Mouse (Mus musculus) right cerebral cortex, postnatal 25 days (tissue): ENCODE data around the gene Syk.

Experiments used
- DNase-seq: peaks from one replicate; pipeline ENCODE4 v3.0.0; 2022

Gene Syk

DNA sequence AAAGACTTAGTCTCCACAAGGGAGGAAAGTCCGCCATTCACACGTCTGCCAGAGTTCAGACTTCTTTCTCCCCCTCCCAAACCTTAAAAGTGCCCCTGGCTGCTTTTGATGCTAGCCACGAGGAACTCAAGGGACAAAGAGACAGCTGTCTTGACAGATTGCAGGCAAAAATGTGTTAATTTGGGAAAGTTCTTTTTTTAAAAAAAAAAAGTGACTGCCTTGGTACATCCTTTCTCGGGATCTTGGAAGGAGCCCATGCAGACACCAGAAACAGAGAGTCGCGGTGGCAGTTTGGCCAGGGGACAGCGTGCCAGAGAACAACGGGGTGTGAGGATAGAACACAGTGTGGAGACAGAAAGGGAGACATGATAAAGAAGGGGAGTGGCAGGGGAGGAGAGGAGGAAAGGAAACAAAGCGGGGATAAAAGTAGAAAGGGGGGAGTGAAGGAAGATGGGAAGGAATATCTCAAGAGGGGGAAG lies 71.9 kb downstream of the Syk start:
- DNase-seq, result no peak

DNA sequence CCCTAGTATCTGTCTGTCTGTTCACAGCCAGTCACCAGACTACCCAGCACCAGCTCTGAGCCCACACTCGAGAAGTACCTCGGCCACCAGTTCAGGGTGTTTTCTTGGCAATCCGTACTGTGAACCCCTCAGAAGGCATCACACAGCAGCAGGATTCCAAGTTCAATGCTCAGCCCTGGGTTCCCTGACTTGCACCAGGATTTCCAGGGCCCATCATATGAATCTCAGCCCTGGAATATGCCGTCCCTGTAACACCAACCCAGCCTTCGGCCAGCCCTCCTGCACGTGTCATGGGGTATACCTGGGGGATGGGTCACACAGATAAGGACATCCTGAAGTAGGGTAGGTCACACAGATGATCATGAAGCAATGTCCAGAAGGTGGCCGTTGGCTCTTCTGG lies 75.0 kb downstream of the Syk start:
- DNase-seq, result no peak

DNA sequence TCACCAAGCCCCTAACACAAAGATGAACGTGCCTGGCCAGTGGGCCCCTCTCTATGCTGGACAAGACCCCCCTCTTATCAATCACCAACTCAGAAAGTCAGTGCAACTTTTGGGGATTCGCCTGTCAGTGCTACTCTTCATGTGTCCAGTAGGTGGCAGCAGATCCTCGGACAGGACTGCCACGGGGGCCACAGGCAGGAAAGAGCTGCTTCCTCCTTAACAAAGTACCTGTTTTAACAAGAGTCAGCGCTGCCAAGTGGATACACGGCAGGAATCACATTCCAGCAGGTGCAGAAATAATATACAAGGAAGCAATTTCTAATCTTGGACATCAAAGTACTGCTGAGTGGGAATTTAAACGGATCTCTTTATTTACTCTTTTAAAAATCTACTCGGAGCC lies 75.5 kb downstream of the Syk start:
- peak; percentile 61 for DNase-seq

DNA sequence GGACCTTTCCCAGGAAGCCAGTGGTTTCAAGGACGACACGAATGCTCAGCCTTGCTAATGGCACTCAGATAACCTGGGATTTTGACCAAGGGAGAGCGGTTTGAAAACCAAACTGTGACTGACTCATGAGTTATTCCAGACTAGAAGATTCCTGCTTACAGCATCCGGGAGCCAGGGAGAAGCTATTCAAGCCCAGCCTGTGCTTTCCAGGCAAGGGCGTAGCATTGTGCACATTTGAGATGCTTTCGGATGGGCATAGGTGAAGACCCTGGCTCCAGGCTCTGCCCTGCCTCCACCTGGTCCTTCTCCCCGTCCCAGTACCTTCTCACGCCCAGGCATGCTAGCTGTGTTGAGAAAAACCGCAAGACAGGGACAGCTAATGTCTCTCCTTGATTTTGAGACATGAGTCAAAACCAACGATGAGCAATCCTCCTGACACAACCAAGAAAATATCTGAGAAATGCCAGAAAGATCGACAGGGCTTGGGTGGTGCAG lies 76.2 kb downstream of the Syk start:
- DNase-seq, result no peak

DNA sequence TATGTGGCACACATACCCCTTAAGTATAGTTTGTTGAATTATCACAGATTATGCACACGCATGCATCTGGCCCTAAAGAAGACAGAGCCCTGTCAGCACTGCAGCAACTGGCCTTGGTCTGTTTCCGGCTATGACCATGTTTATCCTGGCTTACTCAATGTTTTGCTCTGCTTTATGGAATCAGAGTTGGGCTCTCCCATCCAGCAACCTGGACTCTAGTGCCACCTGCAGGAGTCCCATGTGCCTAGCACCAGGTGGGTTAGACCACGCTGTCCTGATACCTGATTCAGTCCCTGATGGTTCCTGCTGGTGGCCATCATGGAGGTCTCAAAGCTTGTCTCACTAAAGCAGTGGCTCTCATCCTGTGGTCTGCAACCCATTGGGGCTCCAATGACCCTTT lies 86.9 kb downstream of the Syk start:
- DNase-seq, result no peak

DNA sequence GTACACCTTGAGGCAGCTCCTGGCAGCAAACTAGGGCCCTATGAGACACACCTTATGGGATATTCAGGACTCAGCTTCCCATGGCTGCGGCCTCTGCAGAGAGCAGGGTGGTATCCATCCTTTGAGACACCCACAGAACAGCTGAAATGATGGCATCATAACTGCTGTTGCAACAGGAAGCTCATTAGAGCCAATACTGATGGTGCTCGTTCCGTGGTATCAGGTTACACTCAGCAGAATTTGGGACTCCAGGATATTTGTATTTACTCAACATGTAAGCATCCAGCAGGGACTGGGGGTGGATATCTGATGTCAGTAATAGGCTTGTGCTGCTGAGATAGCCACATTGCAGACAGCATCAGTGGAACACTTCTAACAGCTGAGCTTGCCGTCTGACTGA lies 90.3 kb downstream of the Syk start:
- no peak for DNase-seq

DNA sequence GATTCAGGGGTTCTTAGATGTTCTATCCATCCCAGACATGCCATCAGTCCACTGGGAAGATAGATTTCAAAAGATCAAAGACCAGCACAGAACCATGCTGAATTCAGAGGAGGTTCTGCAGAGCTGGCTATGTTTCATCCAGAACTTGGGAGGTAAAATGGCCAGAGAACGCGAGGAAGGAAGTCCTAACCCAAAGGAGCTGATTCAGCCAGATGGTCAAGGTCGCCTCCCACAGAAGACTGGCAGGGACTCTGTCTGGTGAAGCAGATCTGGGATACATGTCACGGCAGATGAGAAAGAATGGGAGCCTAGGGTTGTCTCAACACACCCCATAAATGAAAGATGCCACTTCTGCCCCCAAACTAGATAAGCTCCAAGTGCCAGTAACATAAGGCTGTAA lies 90.9 kb downstream of the Syk start:
- DNase-seq, result no peak

DNA sequence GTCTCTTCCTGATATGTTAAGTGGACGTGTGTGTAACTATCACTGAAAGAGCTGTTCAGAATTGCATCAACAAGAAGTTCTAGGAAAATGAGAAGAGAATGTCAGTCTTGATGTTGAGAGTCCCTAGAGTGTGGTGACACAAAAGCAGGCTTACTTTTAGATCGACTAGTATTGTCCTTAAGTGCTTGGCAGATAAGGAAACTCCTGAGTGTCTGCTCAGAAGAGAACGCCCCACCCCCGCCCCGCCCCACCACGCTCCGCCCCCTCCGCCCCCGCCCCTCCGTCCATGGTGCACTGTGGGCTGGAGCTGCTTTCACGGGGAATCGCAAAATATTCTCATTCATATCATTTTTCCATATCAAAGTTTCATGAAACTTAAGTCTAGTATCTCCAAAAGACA lies 91.9 kb downstream of the Syk start:
- no peak for DNase-seq

DNA sequence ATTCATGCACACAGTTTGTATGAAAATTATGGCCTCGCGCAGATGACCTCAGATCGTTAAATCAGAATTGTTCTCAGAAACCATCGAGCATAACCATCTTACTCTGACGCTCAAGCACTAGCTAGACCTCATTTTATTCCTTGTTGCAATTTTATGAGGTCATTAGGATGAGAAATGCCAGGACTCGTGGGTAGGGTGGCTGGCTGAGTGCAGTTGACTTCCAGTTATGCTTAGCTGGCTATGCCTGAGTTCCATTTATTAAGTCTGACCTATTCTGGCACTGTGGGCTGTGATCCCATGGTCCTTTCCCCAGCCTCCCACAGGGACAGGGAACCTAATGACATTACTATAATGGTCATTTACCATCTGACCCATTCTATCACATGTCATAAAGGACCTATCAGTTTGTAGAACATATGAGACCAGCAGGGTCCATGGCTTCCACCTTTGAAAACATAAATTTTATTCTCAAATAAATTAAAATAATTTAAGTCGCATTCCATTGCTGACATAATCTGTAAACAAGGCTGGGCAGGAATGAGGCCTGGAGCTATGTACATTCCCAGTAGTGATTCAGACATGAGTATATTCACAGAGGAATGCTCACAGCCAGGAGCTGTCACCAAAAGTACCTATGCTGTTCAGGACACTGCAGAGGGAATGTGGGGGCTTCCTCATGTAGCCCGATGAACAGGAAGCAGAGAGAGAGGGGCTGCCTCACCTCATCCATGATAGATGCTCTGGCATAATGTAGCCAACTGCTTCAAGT lies 92.7 kb downstream of the Syk start:
- no peak for DNase-seq

DNA sequence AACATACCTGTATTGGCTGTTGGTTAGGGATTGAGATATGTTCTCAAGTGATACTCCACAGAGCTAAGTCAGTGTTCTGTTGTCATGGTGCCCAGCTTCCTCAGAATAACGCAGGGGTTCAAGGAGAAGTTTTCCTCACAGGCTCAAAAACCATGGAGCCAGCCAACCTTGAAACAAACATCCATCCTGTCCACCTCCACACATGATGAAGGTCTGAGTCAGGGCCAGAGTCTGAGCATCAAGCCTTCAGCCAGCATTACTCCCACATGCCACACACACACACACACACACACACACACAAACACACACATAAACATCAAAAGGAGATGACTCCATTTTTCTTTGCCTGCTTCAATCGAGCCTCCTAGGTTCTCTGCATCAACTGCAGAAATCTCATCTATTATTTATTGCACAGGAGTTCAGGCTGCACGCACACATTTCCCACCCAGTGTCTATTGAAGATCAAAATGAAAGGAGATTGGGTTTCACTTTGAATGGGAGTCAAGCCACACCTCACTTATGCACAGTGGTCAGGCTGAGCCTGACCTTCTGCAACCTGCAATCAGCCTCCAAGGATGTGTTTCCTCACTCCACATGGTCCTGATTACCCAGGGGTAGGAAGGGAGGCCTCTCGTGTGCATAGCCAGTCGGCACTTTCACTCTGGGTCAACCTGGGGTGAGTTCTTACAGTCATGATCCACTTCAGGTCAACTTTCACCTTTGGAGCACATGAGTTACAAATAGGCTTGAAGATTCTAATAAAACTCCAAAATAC lies 93.9 kb downstream of the Syk start:
- no peak for DNase-seq

DNA sequence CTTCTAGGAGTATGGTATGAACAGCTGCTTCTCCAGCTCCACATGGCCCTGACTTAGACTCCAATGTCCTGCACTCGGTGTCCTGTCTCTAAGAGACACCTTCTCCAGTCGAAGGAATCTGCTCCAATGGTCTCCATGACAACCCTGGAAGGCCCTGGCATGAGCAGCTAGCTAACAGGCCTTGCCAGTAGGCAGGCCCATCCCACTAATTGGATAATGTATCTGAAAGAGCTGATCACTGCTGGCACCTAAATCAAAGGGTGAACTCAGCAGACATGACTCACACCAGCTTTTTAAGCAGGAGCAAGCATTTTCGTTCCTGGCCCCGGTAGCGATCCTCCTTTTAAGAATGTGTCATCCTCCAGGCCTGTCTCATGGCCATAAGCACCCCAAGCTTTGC lies 96.9 kb downstream of the Syk start:
- peak; percentile 51 for DNase-seq

DNA sequence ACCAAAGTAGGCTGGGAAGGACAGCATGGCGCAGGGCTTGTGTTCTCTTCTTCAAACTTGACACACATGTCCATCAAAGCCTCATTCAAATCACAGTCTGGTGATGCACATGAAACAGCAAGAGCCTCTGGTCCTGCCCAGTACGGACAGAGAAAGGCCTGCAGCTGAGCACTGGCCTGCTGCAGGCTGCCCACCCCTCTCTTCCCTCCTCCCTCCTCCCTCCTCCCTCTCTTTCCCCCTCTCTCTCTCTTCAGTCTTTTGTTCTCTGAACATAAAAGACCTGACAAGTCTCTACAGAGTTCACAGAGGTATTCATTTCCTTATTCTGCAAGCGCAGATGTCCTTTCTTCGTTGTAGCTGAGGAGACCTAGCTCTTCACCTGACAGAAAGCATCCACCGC lies 99.1 kb downstream of the Syk start:
- DNase-seq, result no peak

DNA sequence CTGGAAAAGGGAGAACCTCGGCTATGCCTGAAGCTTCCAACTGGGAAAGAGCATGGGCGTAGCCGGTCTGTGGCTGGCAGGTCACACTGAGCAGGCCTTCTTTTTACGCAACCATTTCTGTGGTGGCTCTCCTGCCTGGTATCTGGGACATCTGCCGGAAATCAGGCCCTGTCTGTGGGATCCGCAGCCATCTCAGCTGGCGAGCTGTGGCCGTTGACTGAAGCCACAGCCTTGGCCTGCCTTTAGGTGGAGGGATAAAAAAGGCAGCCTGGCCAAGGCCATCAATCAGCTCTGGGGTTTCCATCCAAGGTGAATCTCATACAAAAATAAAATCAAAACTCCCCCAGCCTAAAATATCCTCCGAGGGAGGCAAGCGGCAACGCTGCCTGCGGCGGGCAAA lies 107.5 kb downstream of the Syk start:
- no peak for DNase-seq

DNA sequence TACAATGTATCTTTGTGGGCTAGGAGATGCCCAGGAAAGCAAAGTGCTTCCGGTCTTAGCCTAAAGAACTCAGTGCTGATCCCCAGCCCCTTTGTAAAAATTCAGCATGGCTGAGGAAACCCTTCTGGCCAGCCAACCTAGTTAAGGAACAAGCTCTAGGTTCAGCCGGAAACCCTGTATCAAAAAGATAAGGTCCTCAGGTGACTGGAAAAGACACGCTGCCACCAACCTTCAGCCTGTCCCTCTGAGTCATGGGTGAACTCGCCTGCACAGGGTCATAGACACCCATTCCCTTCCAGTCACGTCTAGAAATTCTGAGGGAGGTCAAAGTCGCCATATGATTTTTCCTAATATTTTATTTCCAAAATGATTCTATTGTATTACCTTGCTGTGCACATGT lies 109.3 kb downstream of the Syk start:
- DNase-seq, result no peak

DNA sequence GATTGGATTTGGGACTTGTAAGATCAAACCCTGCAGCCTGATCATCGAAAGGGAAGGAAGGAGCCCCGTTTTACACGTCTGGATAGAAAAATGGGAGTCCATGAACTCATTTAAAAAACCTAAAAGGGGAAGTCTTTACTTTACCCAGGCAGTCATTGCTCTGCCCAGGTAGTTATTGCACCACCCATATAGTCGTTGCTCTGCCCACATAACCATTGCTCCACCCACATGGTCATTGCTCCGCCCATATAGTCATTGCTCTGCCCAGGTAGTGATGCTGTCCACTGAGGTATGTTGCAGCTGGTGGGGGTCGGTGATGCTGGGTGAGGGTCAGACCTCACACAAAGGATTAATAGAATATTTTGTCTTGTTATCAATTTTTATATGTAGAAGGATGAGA lies 111.9 kb downstream of the Syk start:
- no peak for DNase-seq
